Mouse (Mus musculus): ENCODE data around the gene Mbd5. TPM values are rescaled to one million over a fixed set of nuclear protein-coding genes. Genes with fewer than 3 reads are reported as not detected.

Mbd5 gene
- total and polyA plus RNA-seq, 3 experiments: 4.4 to 8.7 TPM; not detected in 1

- no peak for TF ChIP-seq NRF1 (IDR thresholded peaks at IDR 0.05; ENCODE audit: insufficient read depth, low read depth, low read length, poor library complexity, severe bottlenecking)
- no peak for TF ChIP-seq MAZ (IDR thresholded peaks at IDR 0.05; ENCODE audit: low read depth, low read length)
- no peak for TF ChIP-seq USF2 (IDR thresholded peaks at IDR 0.05; ENCODE audit: borderline replicate concordance in 1 of 2, insufficient read depth in 1 of 2, low read depth in 1 of 2, low read length in 2 of 2)
- TF ChIP-seq POLR2AphosphoS5 (IDR thresholded peaks at IDR 0.05; ENCODE audit: borderline replicate concordance, low read depth, low read length): no peak
- no peak for TF ChIP-seq EP300 (IDR thresholded peaks at IDR 0.05; ENCODE audit: low read depth in 1 of 2, low read length in 2 of 2)
- no peak for TF ChIP-seq CHD1 (IDR thresholded peaks at IDR 0.05; ENCODE audit: low read depth, low read length)
- TF ChIP-seq MAFK (IDR thresholded peaks at IDR 0.05; ENCODE audit: borderline replicate concordance, low read depth, low read length): no peak
- TF ChIP-seq ZNF384 (IDR thresholded peaks at IDR 0.05; ENCODE audit: low read depth, low read length): no peak
- TF ChIP-seq MYB (IDR thresholded peaks at IDR 0.05; ENCODE audit: low read depth, low read length): no peak
- no peak for TF ChIP-seq TCF12 (IDR thresholded peaks at IDR 0.05; ENCODE audit: low read depth, low read length)
- no peak for TF ChIP-seq USF1 (IDR thresholded peaks at IDR 0.05; ENCODE audit: low read depth, low read length)
- TF ChIP-seq ZMIZ1 (IDR thresholded peaks at IDR 0.05; ENCODE audit: low read depth, low read length): no peak
- TF ChIP-seq SIN3A (IDR thresholded peaks at IDR 0.05; ENCODE audit: low read length): no peak
- no peak for TF ChIP-seq ELF1 (IDR thresholded peaks at IDR 0.05; ENCODE audit: low read depth, low read length)
- TF ChIP-seq MXI1 (IDR thresholded peaks at IDR 0.05; ENCODE audit: low read depth, low read length): no peak
- no peak for DNase-seq (ENCODE audit: low read depth, low spot score)
- no peaks in the 10 kb centered on the region for H3K27me3 ChIP-seq (ENCODE audit: control insufficient read depth in 1 of 2, insufficient read depth in 2 of 2, low read length in 2 of 2)
- H3K9me3 ChIP-seq (replicated peaks; ENCODE audit: insufficient read depth, low read length): no peaks in the 10 kb centered on the region
- no peaks in the 10 kb centered on the region; a peak in 1 of 4 replicates for H3K36me3 ChIP-seq (ENCODE audit: control insufficient read depth in 1 of 2, insufficient read depth in 2 of 2, low read length in 2 of 2)
- no peak overlapping the region for H3K9ac ChIP-seq (ENCODE audit: control insufficient read depth, low read depth, low read length, poor library complexity, severe bottlenecking)
- H3K79me2 ChIP-seq (ENCODE audit: control insufficient read depth, insufficient read depth, low read length, poor library complexity): no peaks in the 10 kb centered on the region
- no peak overlapping the region for H3K27ac ChIP-seq (ENCODE audit: control insufficient read depth, low read depth, low read length)
- H3K4me3 ChIP-seq (ENCODE audit: control insufficient read depth in 1 of 2, insufficient read depth in 1 of 2, low read depth in 2 of 2, low read length in 2 of 2): no peak overlapping the region
- no peaks in the 10 kb centered on the region for H3K4me1 ChIP-seq (ENCODE audit: control insufficient read depth in 1 of 2, insufficient read depth in 2 of 2, low read length in 2 of 2)
Observed at GRCm38 (mm10) chr2:49142186-49142585, 192.9 kb downstream of the Mbd5 start.

- H3K9ac ChIP-seq (ENCODE audit: control insufficient read depth, low read depth, low read length, poor library complexity, severe bottlenecking): no peak overlapping the region
- peaks cover 0 to 4% of the 10 kb centered on the region in 2 experiments; a peak in 3 of 4 replicates for H3K36me3 ChIP-seq (ENCODE audit: control insufficient read depth in 1 of 2, insufficient read depth in 2 of 2, low read length in 2 of 2)
- no peak overlapping the region for H3K27ac ChIP-seq (ENCODE audit: control insufficient read depth, low read depth, low read length)
- no peaks in the 10 kb centered on the region for H3K79me2 ChIP-seq (ENCODE audit: control insufficient read depth, insufficient read depth, low read length, poor library complexity)
- H3K27me3 ChIP-seq (ENCODE audit: control insufficient read depth in 1 of 2, insufficient read depth in 2 of 2, low read length in 2 of 2): no peaks in the 10 kb centered on the region
- no peak overlapping the region for H3K4me3 ChIP-seq (ENCODE audit: control insufficient read depth in 1 of 2, insufficient read depth in 1 of 2, low read depth in 2 of 2, low read length in 2 of 2)
- TF ChIP-seq BHLHE40 (IDR thresholded peaks at IDR 0.05; ENCODE audit: borderline replicate concordance, low read depth, low read length) (peak; percentile 72), HCFC1 (IDR thresholded peaks at IDR 0.05; ENCODE audit: low read depth, low read length) (no peak), USF1 (IDR thresholded peaks at IDR 0.05; ENCODE audit: low read depth, low read length) (peak; percentile 60), MYC (IDR thresholded peaks at IDR 0.05; ENCODE audit: low read depth, low read length) (peak; percentile 28; the same call in 1 of the 2 replicates), MAX (IDR thresholded peaks at IDR 0.05; ENCODE audit: low read length) (0 out of 2 replicates have a peak, but pooled peaks have one; percentile 27)
- no peaks in the 10 kb centered on the region; a peak in 1 of 4 replicates for H3K4me1 ChIP-seq (ENCODE audit: control insufficient read depth in 1 of 2, insufficient read depth in 2 of 2, low read length in 2 of 2)
- no peaks in the 10 kb centered on the region for H3K9me3 ChIP-seq (replicated peaks; ENCODE audit: insufficient read depth, low read length)
- peak; percentile 37 for DNase-seq (ENCODE audit: low read depth, low spot score)
Observed at GRCm38 (mm10) chr2:49153649-49154048, 204.3 kb downstream of the Mbd5 start.
